Comparison of ENCODE assay signal across 20 mouse cellular contexts in the genomic region with DNA sequence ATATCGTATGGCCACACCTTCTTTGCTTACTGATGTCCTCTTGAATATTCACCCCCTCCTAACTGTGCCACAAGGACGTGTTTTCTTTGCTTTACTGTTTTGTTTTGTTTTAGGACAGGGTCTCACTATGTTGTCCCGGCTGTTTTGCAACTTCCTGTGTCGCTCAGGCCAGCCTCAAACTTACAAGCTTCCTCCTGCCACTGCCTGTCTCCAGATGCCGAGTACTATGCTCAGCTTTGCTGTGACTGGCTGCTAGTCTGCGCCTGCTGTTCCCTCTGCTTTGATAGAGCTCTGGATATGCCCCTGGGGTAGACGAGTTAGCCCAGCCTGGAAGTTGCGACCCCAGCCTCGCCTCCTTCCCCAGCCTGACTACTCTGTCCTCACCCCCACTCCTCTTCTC. TPM values are rescaled to one million over a fixed set of nuclear protein-coding genes. Genes with fewer than 3 reads are reported as not detected.
DNase-seq lines count a peak whose midpoint lies in the region; ATAC-seq and TF ChIP-seq lines count a peak whose summit lies in the region.
"Had no signal": no experiment of that assay in that cellular context is flagged by ENCODE, and none has a peak within 500 bp of the region (broad histone marks: within the 10 kb centered on the region; RNA-seq: fewer than 3 reads in every experiment).

No protein-coding gene starts in this region.

- H3K4me3 ChIP-seq in liver, embryonic 12.5 days = no peak overlapping the region
- no peak overlapping the region for H3K4me3 ChIP-seq in bone marrow macrophage, adult 2 months (ENCODE audit: insufficient read depth, low read length)
- H3K4me3 ChIP-seq: embryonic facial prominence, embryonic 13.5 days; forebrain, embryonic 12.5 days; heart, embryonic 10.5 days; hindbrain, embryonic 13.5 days had no signal

- TF ChIP-seq POLR2A in bone marrow macrophage, adult 2 months (IDR thresholded peaks at IDR 0.05; ENCODE audit: borderline replicate concordance, low read depth, low read length) = no peak

- H3K27ac ChIP-seq in liver, embryonic 12.5 days = 0 out of 2 replicates have a peak overlapping the region, but pooled peaks have one; percentile 28
- peak overlapping the region; percentile 45 for H3K27ac ChIP-seq in bone marrow macrophage, adult 2 months (ENCODE audit: insufficient read depth, low read depth, low read length)
- H3K27ac ChIP-seq: embryonic facial prominence, embryonic 13.5 days; forebrain, embryonic 12.5 days; heart, embryonic 10.5 days; hindbrain, embryonic 13.5 days; hindbrain, postnatal 0 days had no signal

- H3K27me3 ChIP-seq in liver, embryonic 12.5 days (replicated peaks) = no peaks in the 10 kb centered on the region
- H3K27me3 ChIP-seq: embryonic facial prominence, embryonic 13.5 days; forebrain, embryonic 12.5 days; hindbrain, embryonic 13.5 days had no signal

- no peak overlapping the region for H3K4me2 ChIP-seq in liver, embryonic 12.5 days
- H3K4me2 ChIP-seq: embryonic facial prominence, embryonic 13.5 days; forebrain, embryonic 12.5 days; hindbrain, embryonic 13.5 days had no signal

- intact Hi-C loops in heart, postnatal 14 days (cut with DNase I) = loop anchor here (2.0 to 5.0 kb wide), 3 partner anchors 15 to 131 kb away; partner anchors contain the start of gene Slc25a35

- peaks cover 74% of the 10 kb centered on the region for H3K36me3 ChIP-seq in liver, embryonic 12.5 days

- ATAC-seq in liver, embryonic 12.5 days = no peak
- ATAC-seq: forebrain, embryonic 16.5 days; hindbrain, postnatal 0 days had no signal

- peaks cover 22% of the 10 kb centered on the region for H3K4me1 ChIP-seq in liver, embryonic 12.5 days
- H3K4me1 ChIP-seq in bone marrow macrophage, adult 2 months (ENCODE audit: control insufficient read depth, insufficient read depth, low read length) = peaks cover 39% of the 10 kb centered on the region

- H3K9ac ChIP-seq in liver, embryonic 12.5 days = no peak overlapping the region
- H3K9ac ChIP-seq: embryonic facial prominence, embryonic 13.5 days; forebrain, embryonic 12.5 days; hindbrain, embryonic 13.5 days had no signal

- 62% methylated on average over 9 of the region's 9 CpGs for WGBS in liver, embryonic 12.5 days (ENCODE audit: insufficient replicate concordance)

- no peak for TF ChIP-seq CTCF in bone marrow macrophage, adult 2 months (IDR thresholded peaks at IDR 0.05; ENCODE audit: low read depth, low read length)

- peak; percentile 94 for DNase-seq in heart, adult 11 months
- DNase-seq in heart, postnatal 14 days = no peak
- DNase-seq in liver = no peak
- DNase-seq in embryo, embryonic 9.5 days (ENCODE audit: extremely low spot score) = no peak
- DNase-seq in gastrocnemius, postnatal 4 days (ENCODE audit: low spot score in 2 of 2) = no peak
- DNase-seq: adrenal gland, postnatal 10 days; cerebellum, adult 2 months; cerebellum, postnatal 10 days; embryo, embryonic 11 days; gastrocnemius, postnatal 14 days; heart, postnatal 10 days had no signal

- H3K9me3 ChIP-seq in liver, embryonic 12.5 days (replicated peaks) = no peaks in the 10 kb centered on the region
- H3K9me3 ChIP-seq: embryonic facial prominence, embryonic 13.5 days; forebrain, embryonic 12.5 days; heart, embryonic 10.5 days; hindbrain, embryonic 13.5 days had no signal

RNA-seq across cellular contexts. Expression of gene Aurkb, which starts 11.9 kb away (rescaled TPM):
- total RNA-seq in heart, postnatal 14 days (2021) = 1 to 10 TPM; 3.6 to 8.1 TPM
- 142 TPM in 2 replicates for polyA plus RNA-seq in liver, embryonic 12.5 days (2016; fragmentation: Nextera tagmentation; extraction: Ambion mirVana)
- 52.8 and 53.9 TPM in 2 replicates for polyA plus RNA-seq in bone marrow macrophage, adult 2 months (2012; ENCODE audit: insufficient read depth, insufficient read length, missing spikeins)
- 10 to 100 TPM; 25.6 TPM for total RNA-seq in gastrocnemius, postnatal 4 days (2021)
- total RNA-seq: gastrocnemius, adult 18-20 months had no signal

RNA-seq across cellular contexts. Expression of gene Ctc1, which starts 17.8 kb away (rescaled TPM):
- 10 to 100 TPM; 13.1 to 16.5 TPM for total RNA-seq in heart, postnatal 14 days (2021)
- polyA plus RNA-seq in liver, embryonic 12.5 days (2016; fragmentation: Nextera tagmentation; extraction: Ambion mirVana) = 31.4 and 34.2 TPM in 2 replicates
- 41.4 and 44.2 TPM in 2 replicates for polyA plus RNA-seq in bone marrow macrophage, adult 2 months (2012; ENCODE audit: insufficient read depth, insufficient read length, missing spikeins)
- total RNA-seq in gastrocnemius, postnatal 4 days (2021) = 10 to 100 TPM; 21.9 to 23.1 TPM

RNA-seq across cellular contexts. Expression of gene Pfas, which starts 25.3 kb away (rescaled TPM):
- 1 to 10 TPM; 7.6 to 7.7 TPM for total RNA-seq in heart, postnatal 14 days (2021)
- polyA plus RNA-seq in liver, embryonic 12.5 days (2016; fragmentation: Nextera tagmentation; extraction: Ambion mirVana) = 42.2 and 44.4 TPM in 2 replicates
- polyA plus RNA-seq in bone marrow macrophage, adult 2 months (2012; ENCODE audit: insufficient read depth, insufficient read length, missing spikeins) = 9.8 and 10.3 TPM in 2 replicates
- 10 to 100 TPM; 14.9 to 16.8 TPM for total RNA-seq in gastrocnemius, postnatal 4 days (2021)

RNA-seq across cellular contexts. Expression of gene Borcs6, which starts 26.0 kb away (rescaled TPM):
- 10 to 100 TPM; 15.9 to 16.2 TPM for total RNA-seq in heart, postnatal 14 days (2021)
- polyA plus RNA-seq in liver, embryonic 12.5 days (2016; fragmentation: Nextera tagmentation; extraction: Ambion mirVana) = 5.3 and 6.1 TPM in 2 replicates
- polyA plus RNA-seq in bone marrow macrophage, adult 2 months (2012; ENCODE audit: insufficient read depth, insufficient read length, missing spikeins) = 30.5 and 36.9 TPM in 2 replicates
- total RNA-seq in gastrocnemius, postnatal 4 days (2021) = 10 to 100 TPM; 14.6 to 14.9 TPM

RNA-seq across cellular contexts. Expression of gene Tmem107, which starts 37.1 kb away (rescaled TPM):
- total RNA-seq in heart, postnatal 14 days (2021) = 1 to 10 TPM; 5.2 to 5.4 TPM
- 32.0 and 34.8 TPM in 2 replicates for polyA plus RNA-seq in liver, embryonic 12.5 days (2016; fragmentation: Nextera tagmentation; extraction: Ambion mirVana)
- polyA plus RNA-seq in bone marrow macrophage, adult 2 months (2012; ENCODE audit: insufficient read depth, insufficient read length, missing spikeins) = 9.8 and 14.6 TPM in 2 replicates
- total RNA-seq in gastrocnemius, postnatal 4 days (2021) = 10 to 100 TPM; 11.7 to 14.3 TPM
